Mouse (Mus musculus): Measurements from ENCODE around the gene Rcsd1.

DNA sequence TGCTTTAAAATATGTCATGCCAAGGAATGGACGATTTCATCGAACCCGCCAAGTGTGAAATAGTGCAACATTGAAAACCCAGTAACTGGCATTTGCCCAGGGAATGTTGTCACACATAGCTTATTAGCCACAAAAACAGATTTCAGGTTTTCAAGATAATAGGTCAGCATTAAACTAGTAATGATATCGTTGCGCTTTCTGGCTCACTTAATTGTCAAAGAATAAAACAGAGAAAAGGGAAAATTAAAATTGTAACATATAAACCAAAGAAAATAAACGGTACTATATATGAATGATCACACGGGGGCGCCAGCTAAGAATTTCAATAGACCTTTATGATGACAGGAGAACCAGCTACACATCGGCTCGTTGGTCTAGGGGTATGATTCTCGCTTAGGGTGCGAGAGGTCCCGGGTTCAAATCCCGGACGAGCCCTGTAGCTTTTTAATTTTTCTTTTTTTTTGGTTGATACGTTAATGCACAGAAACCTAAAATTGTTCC lies 68.2 kb downstream of the Rcsd1 start:
- no peak for TF ChIP-seq POLR2A (IDR thresholded peaks at IDR 0.05; ENCODE audit: extremely low read depth, insufficient read depth, low read length)
- peak; percentile 56; the same call in 1 of the 2 replicates for TF ChIP-seq CTCF (IDR thresholded peaks at IDR 0.05; ENCODE audit: extremely low read depth, insufficient read depth, low read length)
